Mouse (Mus musculus): ENCODE results near the gene Ankrd53.
A peak's percentile ranks its signal among the peaks of the same experiment; 100 is the strongest.

Ankrd53 gene

GRCm38 (mm10) chr6:83762344-83762743 is at the start of gene Ankrd53:
Gene Ankrd53, plus strand, starts transcription at chr6:83762644.
- DNase-seq, result no peak

GRCm38 (mm10) chr6:83713271-83714136 is 48.9 kb upstream of the Ankrd53 start:
- no peak for DNase-seq

- no peak for DNase-seq
Measured at GRCm38 (mm10) chr6:83714221-83715123, 48.0 kb upstream of the Ankrd53 start.

- DNase-seq, result no peak
Measured at GRCm38 (mm10) chr6:83715461-83716196, 46.8 kb upstream of the Ankrd53 start.

DNA sequence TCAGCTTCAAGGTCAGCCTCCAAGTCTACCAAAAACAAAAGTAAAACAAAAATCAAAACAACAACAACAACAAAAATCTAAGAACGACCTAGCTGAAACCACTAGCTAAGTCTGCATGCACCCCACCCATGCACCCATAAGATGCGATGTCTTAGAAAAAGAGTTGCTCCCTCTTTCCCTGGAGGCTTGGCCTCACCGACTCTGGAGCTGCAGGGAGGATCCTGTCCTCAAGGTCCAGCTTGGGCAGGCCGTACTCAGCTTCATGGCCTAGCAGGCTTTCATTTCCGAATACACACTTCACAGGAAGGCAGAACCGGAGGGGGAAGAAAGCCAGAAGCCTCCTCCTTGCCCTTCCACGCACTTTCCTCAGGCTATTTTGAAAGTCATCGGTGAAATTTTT is 45.4 kb upstream of the Ankrd53 start:
- DNase-seq, result no peak

DNA sequence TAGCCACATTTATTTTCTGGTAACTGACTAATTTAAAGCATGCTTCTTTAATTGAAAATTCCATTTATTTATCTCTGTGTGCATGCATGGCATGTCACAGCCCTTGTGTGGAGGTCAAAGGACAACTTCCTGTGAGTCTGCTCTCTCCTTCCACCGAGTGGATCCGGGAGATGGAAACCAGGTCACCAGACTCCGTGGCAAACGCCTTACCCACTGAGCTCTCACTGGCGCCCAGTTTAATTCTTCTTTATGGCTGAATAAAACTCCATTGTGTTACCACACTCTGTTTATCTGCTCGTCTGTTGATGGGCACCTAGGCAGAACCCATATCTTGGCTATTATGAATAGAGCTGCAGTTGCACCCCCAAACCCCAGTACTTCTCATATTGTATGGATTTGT is 39.9 kb upstream of the Ankrd53 start:
- DNase-seq, result no peak

- DNase-seq, result no peak
Measured at GRCm38 (mm10) chr6:83727178-83727577, 35.3 kb upstream of the Ankrd53 start.

- no peak for DNase-seq
Measured at GRCm38 (mm10) chr6:83728488-83728887, 34.0 kb upstream of the Ankrd53 start.

DNA sequence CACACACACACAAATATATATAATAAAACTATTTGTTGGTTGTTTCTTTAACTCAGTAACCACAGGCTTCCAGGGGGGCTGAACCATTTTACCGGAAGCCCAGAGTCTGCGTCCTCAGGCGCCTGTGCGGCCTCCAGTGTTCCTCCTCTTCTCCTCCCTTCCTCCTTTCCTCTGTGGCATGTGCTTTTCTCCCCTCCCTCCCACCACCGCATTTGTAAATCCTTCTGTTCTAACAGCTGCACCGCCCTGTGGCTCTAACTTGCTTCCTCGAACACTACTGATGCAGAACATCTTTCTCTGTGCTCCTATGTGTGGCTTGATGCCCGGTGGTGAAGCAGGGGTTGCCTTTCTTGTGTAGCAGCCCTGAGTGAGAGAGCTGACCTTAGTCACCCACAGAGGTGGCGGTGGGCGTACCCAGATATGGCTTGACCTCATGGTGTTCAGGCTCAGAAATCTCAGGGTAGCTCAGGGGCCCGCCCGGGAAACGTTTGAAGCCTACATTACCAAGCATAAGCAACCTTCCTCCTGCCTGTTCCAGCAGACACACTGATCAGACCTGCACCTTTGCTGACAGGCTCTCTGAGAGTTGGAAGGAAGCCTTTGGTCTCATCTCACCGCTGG is 33.0 kb upstream of the Ankrd53 start:
- no peak for DNase-seq

GRCm38 (mm10) chr6:83731128-83731527 is 31.3 kb upstream of the Ankrd53 start:
- peak; percentile 47 to 67 for DNase-seq

DNA sequence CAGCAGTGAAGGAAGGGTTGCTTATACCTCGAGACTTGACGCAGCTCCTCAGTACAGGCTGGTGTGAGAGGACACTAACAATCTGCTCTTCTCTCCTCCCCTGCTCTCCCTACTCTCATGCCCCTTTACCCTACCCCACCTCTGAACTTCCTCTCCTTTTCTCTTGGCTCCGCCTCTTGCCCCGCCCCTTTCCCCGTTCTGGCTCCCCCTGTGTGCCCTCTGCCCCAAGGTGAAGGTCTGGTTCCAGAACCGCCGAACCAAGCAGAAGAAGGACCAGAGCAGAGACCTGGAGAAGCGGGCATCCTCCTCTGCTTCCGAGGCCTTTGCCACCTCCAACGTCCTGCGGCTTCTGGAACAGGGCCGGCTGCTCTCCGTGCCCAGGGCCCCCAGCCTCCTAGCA is 25.1 kb upstream of the Ankrd53 start:
- no peak for DNase-seq

GRCm38 (mm10) chr6:83738596-83738995 is 23.8 kb upstream of the Ankrd53 start:
- peak in 1 of 2 experiments; percentile 18 for DNase-seq

DNA sequence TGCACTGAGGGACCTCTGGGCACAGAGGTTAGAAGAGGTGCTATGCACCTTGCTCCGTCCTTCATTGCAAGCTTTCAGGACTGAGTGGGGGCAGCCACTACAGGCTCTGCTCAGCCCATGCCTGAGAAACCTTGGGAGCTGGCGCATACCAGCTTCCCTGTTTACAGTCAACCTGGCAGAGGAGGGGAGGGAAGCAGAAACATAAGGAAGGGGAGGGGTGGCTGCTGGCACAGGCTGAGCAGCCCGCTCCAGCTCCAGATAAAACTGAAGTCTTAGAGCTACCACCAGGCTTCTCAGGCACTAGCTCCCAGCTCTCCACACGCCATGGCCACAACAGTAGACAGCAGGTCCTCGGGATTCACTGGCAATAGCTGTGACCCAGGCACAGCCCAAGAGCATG is 19.7 kb upstream of the Ankrd53 start, which contains the start of gene Atp6v1b1:
TSS of gene Atp6v1b1 (plus strand) at position 230 of the 400 bp plus-strand sequence.
- peak; percentile 10 to 22 for DNase-seq

- DNase-seq, result no peak
Measured at GRCm38 (mm10) chr6:83743212-83743611, 19.2 kb upstream of the Ankrd53 start.

GRCm38 (mm10) chr6:83744126-83744525 is 18.3 kb upstream of the Ankrd53 start:
- peak in 1 of 2 experiments; percentile 17 for DNase-seq

GRCm38 (mm10) chr6:83744557-83744956 is 17.9 kb upstream of the Ankrd53 start:
- peak; percentile 45 to 61 for DNase-seq

- no peak for DNase-seq
Measured at GRCm38 (mm10) chr6:83745466-83745865, 17.0 kb upstream of the Ankrd53 start.

- no peak for DNase-seq
Measured at GRCm38 (mm10) chr6:83749286-83749685, 13.2 kb upstream of the Ankrd53 start.

DNA sequence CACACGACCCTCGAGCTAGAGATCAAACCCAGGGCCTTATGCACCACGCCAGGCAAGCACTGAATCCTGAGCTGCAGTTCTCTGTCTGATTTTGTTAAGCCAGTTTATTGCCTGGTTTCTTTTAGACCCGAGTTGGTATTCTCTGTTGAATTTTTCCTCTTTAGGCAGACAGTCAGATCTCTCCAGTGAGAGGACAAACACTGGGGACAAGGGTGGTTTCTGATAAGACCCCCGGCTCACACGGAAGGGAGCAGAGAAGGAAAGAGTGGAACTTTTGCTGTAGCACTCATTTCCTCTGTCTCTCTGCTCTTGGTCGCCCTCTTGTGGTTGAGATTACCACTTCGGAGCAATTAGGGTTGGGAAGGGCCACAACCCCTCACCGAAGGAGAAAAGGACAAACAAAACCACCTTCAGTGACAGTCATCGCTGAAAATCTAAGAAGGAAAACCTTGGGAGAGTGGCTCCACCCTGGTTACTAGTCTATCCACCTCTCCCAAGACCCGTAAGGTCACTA is 12.2 kb upstream of the Ankrd53 start:
- DNase-seq, result peak; percentile 21 to 42

DNA sequence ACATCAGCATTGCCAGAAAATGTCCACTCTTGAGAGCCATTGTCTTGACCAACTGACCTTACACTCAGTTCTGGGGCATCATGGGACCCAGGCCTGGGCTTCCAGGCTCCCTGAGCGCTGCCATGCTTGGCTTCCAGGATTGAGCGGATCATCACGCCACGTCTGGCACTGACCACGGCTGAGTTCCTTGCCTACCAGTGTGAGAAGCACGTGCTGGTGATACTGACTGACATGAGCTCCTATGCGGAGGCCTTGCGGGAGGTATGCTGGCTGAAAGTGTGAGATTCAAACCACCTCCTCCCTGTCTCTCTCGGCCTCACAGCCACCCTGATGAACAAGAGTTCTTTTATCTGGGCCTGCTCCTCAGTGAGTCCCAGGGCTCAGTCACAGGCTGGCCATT is 6.4 kb upstream of the Ankrd53 start:
- no peak for DNase-seq

GRCm38 (mm10) chr6:83762880-83763431 is 512 bp downstream of the Ankrd53 start:
- DNase-seq, result peak; percentile 52 to 66

DNA sequence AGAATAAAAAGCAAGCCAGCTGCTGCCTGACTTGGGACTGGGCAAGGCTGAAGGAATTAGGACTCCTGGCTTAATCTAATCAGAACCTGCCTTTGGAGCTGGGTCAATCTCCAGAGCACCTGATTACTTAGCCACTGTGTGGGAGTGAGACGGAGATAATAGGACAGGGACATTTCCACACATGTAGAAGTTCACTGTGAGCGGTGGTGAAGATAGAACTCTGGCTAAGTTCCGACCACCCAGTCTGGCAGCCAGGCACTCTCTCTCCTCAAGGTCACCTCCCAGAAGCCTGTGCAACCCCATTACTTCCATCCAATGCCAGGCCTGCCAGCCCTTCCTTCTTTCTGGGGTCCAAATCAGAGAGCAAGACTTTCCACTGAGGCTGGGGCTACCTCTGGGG is 4.5 kb downstream of the Ankrd53 start:
- DNase-seq, result no peak
